Mouse (Mus musculus) limb, embryonic 14.5 days (tissue): Measurements from ENCODE around the gene Cc2d2b. TPM values are rescaled to one million over a fixed set of nuclear protein-coding genes. Genes with fewer than 3 reads are reported as not detected.

Experiments used
- ATAC-seq: fragments of 200-750 bp; cut with Nextera tagmentation; 2 replicates; pipeline ENCODE4 v1.8.0; 2017; ENCODE audit warnings: low read depth, moderate number of reproducible peaks, moderate TSS enrichment; ENCODE audit not compliant: low FRiP score
- DNase-seq: peaks from one replicate; pipeline ENCODE4 v3.0.0-alpha.2; 2015; ENCODE audit warnings: low spot score
- H3K27ac ChIP-seq: fragments of 300-500 bp; sonication (generic); replicated peaks from 2 replicates; pipeline ENCODE4 v1.5.1; 2014; ENCODE audit warnings: low read depth, mild to moderate bottlenecking, low read length, moderate library complexity, mixed read lengths
- H3K27me3 ChIP-seq: fragments of 300-500 bp; sonication (generic); 2 replicates; pipeline ENCODE4 v1.6.1; 2014; ENCODE audit warnings: low read length, mixed read lengths; ENCODE audit not compliant: control insufficient read depth, insufficient read depth
- H3K36me3 ChIP-seq: fragments of 300-500 bp; sonication (generic); 2 replicates; pipeline ENCODE4 v1.6.1; 2014; ENCODE audit warnings: mild to moderate bottlenecking, low read length, moderate library complexity, mixed read lengths; ENCODE audit not compliant: control insufficient read depth, insufficient read depth
- H3K4me1 ChIP-seq: fragments of 300-500 bp; sonication (generic); 2 replicates; pipeline ENCODE4 v1.6.1; 2014; ENCODE audit warnings: antibody characterized with exemption, low read length, mixed read lengths; ENCODE audit not compliant: control insufficient read depth, insufficient read depth
- H3K4me2 ChIP-seq: fragments of 300-500 bp; sonication (generic); replicated peaks from 2 replicates; pipeline ENCODE4 v1.6.1; 2014; ENCODE audit warnings: low read depth, mild to moderate bottlenecking, low read length, moderate library complexity; ENCODE audit not compliant: severe bottlenecking
- H3K4me3 ChIP-seq: fragments of 300-500 bp; sonication (generic); replicated peaks from 2 replicates; pipeline ENCODE4 v1.5.1; 2014; ENCODE audit warnings: low read length
- H3K9ac ChIP-seq: fragments of 300-500 bp; sonication (generic); 2 replicates; pipeline ENCODE4 v1.6.1; 2014; ENCODE audit warnings: mild to moderate bottlenecking, low read depth, low read length, moderate library complexity; ENCODE audit not compliant: severe bottlenecking
- H3K9me3 ChIP-seq: fragments of 300-500 bp; sonication (generic); 2 replicates; pipeline ENCODE4 v1.6.1; 2016; ENCODE audit warnings: low read length; ENCODE audit not compliant: control insufficient read depth
- POLR2A ChIP-seq: fragments of 200-500 bp; IDR thresholded peaks from 2 replicates; pipeline ENCODE4 v1.8.0; 2012; ENCODE audit warnings: inconsistent platforms, mild to moderate bottlenecking, moderate library complexity, borderline replicate concordance; ENCODE audit not compliant: insufficient read depth, insufficient read length; ENCODE audit errors: extremely low read depth
- WGBS: fragments of 180-500 bp; shearing (Covaris S2); extraction: QIAGEN DNeasy Blood & Tissue Kit; methylation state at CpG from one replicate; pipeline ENCODE4 v1.1.7; 2014; 5-methylcytosine and 5-hydroxymethylcytosine counted together
- polyA plus RNA-seq, 2 experiments: library from polyadenylated mRNA; depleted of rRNA in 1 of 2; stranded (reverse) in 1 of 2; unstranded in 1 of 2; fragments of >200 nt; fragmentation: Nextera tagmentation in 1 of 2; extraction: Ambion mirVana in 1 of 2; gene quantifications; 2 replicates each; pipeline versions ENCODE4 v1.2.1 to v1.2.3; 2012 to 2014

Gene Cc2d2b
- polyA plus RNA-seq, 2 experiments = 0.04 to 0.22 TPM

DNA sequence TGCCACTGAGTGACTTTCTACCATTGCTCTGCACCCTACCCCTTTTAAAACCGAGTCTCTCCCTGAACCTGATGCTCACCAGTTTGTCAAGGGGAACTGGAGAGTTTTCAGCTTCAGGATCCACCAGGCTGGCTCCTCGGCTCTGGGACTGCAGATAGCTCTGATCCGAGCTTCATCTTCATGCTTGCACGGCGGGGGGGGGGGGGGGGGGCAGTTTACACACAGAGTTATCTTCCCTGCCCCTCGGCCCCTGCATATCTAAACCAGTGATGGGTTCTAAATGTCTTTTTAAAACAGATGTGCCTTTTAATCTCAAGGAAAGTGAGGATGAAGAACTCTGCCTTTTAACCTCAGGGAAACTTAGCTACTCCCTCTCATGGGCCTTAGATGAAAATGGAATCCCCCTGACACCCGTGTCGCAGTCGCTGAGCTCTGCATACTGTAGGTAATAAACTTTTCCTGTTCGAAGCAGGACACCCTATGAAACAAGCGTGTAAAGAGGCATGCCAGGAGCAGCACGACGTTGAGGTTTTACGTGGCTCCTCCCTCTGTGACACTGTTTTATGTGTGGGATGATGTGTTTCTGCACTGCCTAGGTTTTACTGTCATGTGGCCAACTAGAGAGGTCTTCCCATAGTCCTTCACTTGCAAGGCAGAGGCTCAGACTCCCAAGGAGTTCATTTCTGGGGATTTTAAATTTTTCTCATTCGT lies 39.6 kb downstream of the Cc2d2b start:
- H3K9ac ChIP-seq = no peak overlapping the region
- H3K36me3 ChIP-seq = no peaks in the 10 kb centered on the region
- H3K27ac ChIP-seq = no peak overlapping the region
- ATAC-seq (no peak), DNase-seq (no peak)
- TF ChIP-seq POLR2A = no peak
- H3K27me3 ChIP-seq = no peaks in the 10 kb centered on the region; the same call in 1 of the 2 replicates
- no peak overlapping the region for H3K4me2 ChIP-seq
- WGBS = 47% methylated on average over 15 of the region's 15 CpGs
- no peaks in the 10 kb centered on the region for H3K4me1 ChIP-seq
- no peak overlapping the region for H3K4me3 ChIP-seq
- H3K9me3 ChIP-seq = no peaks in the 10 kb centered on the region

DNA sequence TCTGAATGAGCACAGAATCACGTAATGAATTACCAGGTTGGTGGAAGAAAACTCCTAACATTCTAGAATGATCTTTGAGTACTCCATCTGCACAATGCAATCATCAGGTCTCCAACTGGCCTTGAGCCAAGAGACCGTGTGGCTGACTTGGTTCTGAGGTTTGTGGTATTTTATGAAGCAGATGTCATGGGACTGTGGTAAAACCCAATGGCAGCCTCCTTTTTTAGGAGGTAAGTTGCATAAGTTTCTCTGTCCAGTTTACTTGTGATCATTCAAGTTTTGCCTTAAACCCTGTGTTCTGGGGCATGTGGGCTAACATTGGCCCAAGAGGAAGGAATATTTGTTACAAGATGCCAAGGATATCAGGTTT lies 40.1 kb downstream of the Cc2d2b start:
- no peaks in the 10 kb centered on the region for H3K9me3 ChIP-seq
- H3K36me3 ChIP-seq = no peaks in the 10 kb centered on the region
- H3K9ac ChIP-seq = no peak overlapping the region
- H3K27me3 ChIP-seq = no peaks in the 10 kb centered on the region; the same call in 1 of the 2 replicates
- ATAC-seq (no peak), DNase-seq (no peak)
- H3K27ac ChIP-seq = no peak overlapping the region
- H3K4me1 ChIP-seq = no peaks in the 10 kb centered on the region
- 48% methylated on average over 2 of the region's 2 CpGs for WGBS
- no peak for TF ChIP-seq POLR2A
- H3K4me3 ChIP-seq = no peak overlapping the region
- no peak overlapping the region for H3K4me2 ChIP-seq

DNA sequence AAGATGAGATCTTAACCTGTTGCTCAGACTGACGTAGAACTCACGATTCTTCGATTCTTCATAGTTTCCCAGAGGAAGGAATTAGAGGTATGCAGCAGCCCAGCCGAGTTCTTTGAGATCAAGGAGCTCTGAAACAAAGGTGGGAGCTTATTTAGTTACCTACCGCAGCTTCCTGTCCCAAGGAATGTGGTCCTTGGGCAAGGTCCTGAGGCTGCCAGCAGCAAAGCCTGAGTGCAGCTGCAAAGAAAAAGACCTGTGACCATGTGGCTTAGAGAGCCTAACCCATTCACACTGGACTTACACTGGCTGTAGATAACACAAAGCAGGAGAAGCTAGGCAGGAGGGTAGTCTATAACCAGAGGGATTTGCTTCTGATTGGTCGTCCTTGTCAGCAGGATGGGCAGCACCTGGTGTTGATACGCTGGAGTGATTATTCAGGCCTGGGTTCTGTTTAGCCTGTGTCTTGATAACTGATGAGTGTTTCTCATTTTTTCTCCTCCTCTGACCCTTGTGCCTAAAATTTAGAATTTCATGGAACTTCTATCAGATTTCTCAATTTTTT lies 56.7 kb downstream of the Cc2d2b start:
- no peak for ATAC-seq
- no peaks in the 10 kb centered on the region for H3K9me3 ChIP-seq
- H3K9ac ChIP-seq = no peak overlapping the region
- H3K27me3 ChIP-seq = no peaks in the 10 kb centered on the region
- DNase-seq = no peak
- no peak overlapping the region for H3K4me3 ChIP-seq
- TF ChIP-seq POLR2A = no peak
- H3K27ac ChIP-seq = no peak overlapping the region
- H3K4me1 ChIP-seq = no peaks in the 10 kb centered on the region
- H3K36me3 ChIP-seq = no peaks in the 10 kb centered on the region
- 36% methylated on average over 7 of the region's 7 CpGs for WGBS
- H3K4me2 ChIP-seq = no peak overlapping the region

DNA sequence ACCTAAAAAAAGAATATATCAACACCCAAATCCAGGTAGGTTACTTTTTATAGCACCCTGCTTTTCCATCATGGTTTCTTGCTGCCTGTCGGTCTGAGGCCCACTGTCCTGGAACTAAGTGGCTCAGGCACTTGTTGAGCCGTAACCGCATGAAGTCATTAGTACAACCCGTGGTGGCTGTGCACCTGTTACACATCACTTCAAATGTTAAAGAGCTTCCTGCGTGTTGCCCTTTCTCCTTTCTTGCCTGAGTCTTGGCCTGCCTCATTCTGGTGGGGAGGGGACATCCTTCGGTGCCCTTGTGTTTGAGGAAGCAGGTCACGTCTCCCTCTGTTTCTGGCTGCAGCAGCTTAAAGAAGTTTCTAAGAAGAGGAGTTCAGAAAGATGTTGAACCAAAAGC lies 61.3 kb downstream of the Cc2d2b start:
- no peak overlapping the region for H3K9ac ChIP-seq
- DNase-seq (no peak), ATAC-seq (no peak)
- H3K4me2 ChIP-seq = no peak overlapping the region
- H3K4me1 ChIP-seq = no peaks in the 10 kb centered on the region
- WGBS = 61% methylated on average over 7 of the region's 7 CpGs
- H3K36me3 ChIP-seq = no peaks in the 10 kb centered on the region
- no peak overlapping the region for H3K4me3 ChIP-seq
- no peak for TF ChIP-seq POLR2A
- H3K9me3 ChIP-seq = no peaks in the 10 kb centered on the region
- no peaks in the 10 kb centered on the region for H3K27me3 ChIP-seq
- H3K27ac ChIP-seq = no peak overlapping the region

DNA sequence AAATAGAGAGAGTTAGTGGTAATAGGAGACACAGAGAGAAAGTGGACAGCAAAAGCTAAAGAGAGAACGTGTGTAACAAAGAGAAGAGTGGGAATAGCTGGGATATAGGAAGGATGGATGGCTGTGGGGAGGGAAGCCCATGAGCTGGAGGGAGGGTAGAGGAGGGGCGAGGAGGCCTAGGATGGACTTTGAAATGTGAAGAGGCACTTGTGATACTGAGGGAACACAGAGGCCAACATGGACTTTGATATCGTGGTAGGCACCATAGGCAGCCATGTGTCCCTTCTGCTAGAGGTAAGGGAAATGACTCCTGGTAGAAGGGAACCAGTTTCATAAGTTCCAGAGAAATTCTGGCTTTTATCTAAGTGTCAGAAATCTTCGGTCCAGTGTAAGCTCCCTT lies 63.3 kb downstream of the Cc2d2b start:
- WGBS = 83% methylated on average over 4 of the region's 4 CpGs
- no peaks in the 10 kb centered on the region for H3K4me1 ChIP-seq
- ATAC-seq (no peak), DNase-seq (no peak)
- no peaks in the 10 kb centered on the region for H3K27me3 ChIP-seq
- TF ChIP-seq POLR2A = no peak
- H3K4me3 ChIP-seq = no peak overlapping the region
- no peaks in the 10 kb centered on the region for H3K9me3 ChIP-seq
- H3K27ac ChIP-seq = no peak overlapping the region
- no peak overlapping the region for H3K9ac ChIP-seq
- no peaks in the 10 kb centered on the region for H3K36me3 ChIP-seq
- H3K4me2 ChIP-seq = no peak overlapping the region
